Mouse (Mus musculus) limb, embryonic 13.5 days (tissue): Measurements from ENCODE around the gene Ranbp1. TPM values are rescaled to one million over a fixed set of nuclear protein-coding genes. Genes with fewer than 3 reads are reported as not detected.
A peak's percentile ranks its signal among the peaks of the same experiment; 100 is the strongest.
"Not testable (repeated sequence)": the region's sequence is repeated elsewhere in the genome, so short reads cannot be mapped to it uniquely, and the experiment has no call there.

Experiments
- ATAC-seq: fragments of 200-750 bp; cut with Nextera tagmentation; 2 replicates; pipeline ENCODE4 v1.8.0; 2017; ENCODE audit warnings: low read depth, moderate number of reproducible peaks, moderate TSS enrichment; ENCODE audit not compliant: low FRiP score
- H3K27ac ChIP-seq: fragments of 300-500 bp; sonication (generic); 2 replicates; pipeline ENCODE4 v1.5.1; 2015; ENCODE audit warnings: inconsistent platforms, mild to moderate bottlenecking, moderate library complexity
- H3K27me3 ChIP-seq: fragments of 300-500 bp; sonication (generic); 2 replicates; pipeline ENCODE4 v1.6.1; 2015; ENCODE audit warnings: mild to moderate bottlenecking, inconsistent platforms
- H3K36me3 ChIP-seq: fragments of 300-500 bp; sonication (generic); 2 replicates; pipeline ENCODE4 v1.6.1; 2015; ENCODE audit warnings: inconsistent platforms, mild to moderate bottlenecking, moderate library complexity
- H3K4me1 ChIP-seq: fragments of 300-500 bp; sonication (generic); 2 replicates; pipeline ENCODE4 v1.6.1; 2015; ENCODE audit warnings: inconsistent platforms
- H3K4me2 ChIP-seq: fragments of 300-500 bp; sonication (generic); replicated peaks from 2 replicates; pipeline ENCODE4 v1.6.1; 2015; ENCODE audit warnings: inconsistent platforms, mild to moderate bottlenecking, moderate library complexity
- H3K4me3 ChIP-seq: fragments of 300-500 bp; sonication (generic); 2 replicates; pipeline ENCODE4 v1.5.1; 2015; ENCODE audit warnings: moderate library complexity, mild to moderate bottlenecking, inconsistent platforms
- H3K9ac ChIP-seq: fragments of 300-500 bp; sonication (generic); 2 replicates; pipeline ENCODE4 v1.6.1; 2015; ENCODE audit warnings: mild to moderate bottlenecking, inconsistent platforms
- H3K9me3 ChIP-seq: fragments of 300-500 bp; sonication (generic); 2 replicates; pipeline ENCODE4 v1.6.1; 2016; ENCODE audit warnings: inconsistent platforms
- WGBS: fragments of 180-500 bp; shearing (Covaris S2); methylation state at CpG from one replicate; pipeline ENCODE4 v1.1.7; 2015; 5-methylcytosine and 5-hydroxymethylcytosine counted together
- microRNA counts: library from miRNA; unstranded; fragments of <30 nt; microRNA quantifications from one replicate; lab custom pipeline; 2016
- microRNA-seq: library from miRNA; unstranded; fragments of <30 nt; microRNA quantifications from one replicate; pipeline ENCODE4, GENCODE M21; 2016
- polyA plus RNA-seq: library from polyadenylated mRNA; unstranded; fragments of >200 nt; fragmentation: Nextera tagmentation; extraction: Ambion mirVana; gene quantifications from 2 replicates; pipeline ENCODE4 v1.2.1, GENCODE M21; 2015

Gene Ranbp1
- polyA plus RNA-seq, 1 experiment from 2014 or later: 645 TPM

GRCm38 (mm10) chr16:18197881-18198280, 50.7 kb downstream of the Ranbp1 start:
- H3K4me1 ChIP-seq: peaks cover 66% of the 10 kb centered on the region
- 72% methylated on average over 6 of the region's 6 CpGs for WGBS

GRCm38 (mm10) chr16:18195561-18195960, 53.0 kb downstream of the Ranbp1 start:
- H3K27ac ChIP-seq, H3K4me3 ChIP-seq, ATAC-seq, H3K36me3 ChIP-seq, H3K4me2 ChIP-seq, H3K9ac ChIP-seq, H3K9me3 ChIP-seq: not testable (repeated sequence)
- 28% methylated on average over 3 of the region's 3 CpGs for WGBS
- H3K4me1 ChIP-seq: peaks cover 58% of the 10 kb centered on the region
- H3K27me3 ChIP-seq: peaks cover 59% of the 10 kb centered on the region

More at GRCm38 (mm10) chr16:18197881-18198280, 50.7 kb downstream of the Ranbp1 start:
- Histone ChIP-seq H3K36me3 (no peaks in the 10 kb centered on the region), H3K4me2 (no peak overlapping the region), H3K9ac (no peak overlapping the region; the same call in 1 of the 2 replicates), H3K27me3 (peaks cover 53% of the 10 kb centered on the region), H3K27ac (no peak overlapping the region), H3K4me3 (no peak overlapping the region), H3K9me3 (no peaks in the 10 kb centered on the region)
- ATAC-seq: no peak

GRCm38 (mm10) chr16:18195068-18195467, 53.5 kb downstream of the Ranbp1 start:
- Histone ChIP-seq H3K36me3 (no peaks in the 10 kb centered on the region), H3K4me3 (no peak overlapping the region), H3K4me1 (peaks cover 54% of the 10 kb centered on the region), H3K9ac (no peak overlapping the region), H3K27me3 (peaks cover 60% of the 10 kb centered on the region), H3K4me2 (no peak overlapping the region; the same call in 1 of the 2 replicates), H3K9me3 (no peaks in the 10 kb centered on the region), H3K27ac (no peak overlapping the region)
- 44% methylated on average over 5 of the region's 5 CpGs for whole genome bisulfite sequencing
- no peak for ATAC-seq

- H3K9ac ChIP-seq: peak overlapping the region; percentile 31; the same call in 1 of the 2 replicates
- H3K36me3 ChIP-seq: no peaks in the 10 kb centered on the region
- 51% methylated on average over 15 of the region's 15 CpGs for WGBS
- H3K27ac ChIP-seq: no peak overlapping the region
- H3K4me1 ChIP-seq: peaks cover 48% of the 10 kb centered on the region
- no peaks in the 10 kb centered on the region for H3K9me3 ChIP-seq
- no peak overlapping the region for H3K4me3 ChIP-seq
- peaks cover 60% of the 10 kb centered on the region for H3K27me3 ChIP-seq
- H3K4me2 ChIP-seq: no peak overlapping the region; the same call in 1 of the 2 replicates
- peak; percentile 42; the same call in 1 of the 2 replicates for ATAC-seq
Observed at GRCm38 (mm10) chr16:18194208-18194985, 54.1 kb downstream of the Ranbp1 start.

- H3K4me1 ChIP-seq: peaks cover 33% of the 10 kb centered on the region
- H3K4me3 ChIP-seq: no peak overlapping the region
- H3K9ac ChIP-seq: no peak overlapping the region
- no peak overlapping the region for H3K4me2 ChIP-seq
- H3K27ac ChIP-seq: no peak overlapping the region
- peaks cover 51% of the 10 kb centered on the region for H3K27me3 ChIP-seq
- no peak for ATAC-seq
- WGBS: 77% methylated on average over 2 of the region's 2 CpGs
- no peaks in the 10 kb centered on the region for H3K36me3 ChIP-seq
- H3K9me3 ChIP-seq: 0 out of 2 replicates have a peak, but pooled peaks cover 3% of the 10 kb centered on the region
Observed at GRCm38 (mm10) chr16:18191006-18191405, 57.5 kb downstream of the Ranbp1 start.

MicroRNA genes within 50 kb of the gene (microRNA counts, 519-probe panel; counts per million panel counts)
- 1,718 counts per million, percentile 18 among the panel's probes with 10 or more counts for microRNA mmu-miR-1306 (lab: Ali Mortazavi, UCI)

Small RNA genes lying within 50 kb of the gene (microRNA-seq; reads per million reads assigned to microRNA genes)
- gene Gm24572: 1.0 reads per million
- gene Mir1306: 247 reads per million, percentile 63 among the genes with 10 or more reads in this experiment

Other genes starting within 250 kb of the Ranbp1 start
- gene Dgcr6, start 195.9 kb downstream of the Ranbp1 start, polyA plus RNA-seq: 113 and 115 TPM in 2 replicates
- 8.8 and 9.5 TPM in 2 replicates for gene Prodh, start 158.5 kb downstream of the Ranbp1 start, polyA plus RNA-seq
- 6.4 and 6.5 TPM in 2 replicates for gene Rtn4r, start 121.1 kb downstream of the Ranbp1 start, polyA plus RNA-seq
- gene Ccdc188, start 30.9 kb downstream of the Ranbp1 start, polyA plus RNA-seq: not detected in 2 replicates
- gene Zdhhc8, start 13.6 kb downstream of the Ranbp1 start, polyA plus RNA-seq: 18.7 and 21.2 TPM in 2 replicates
- 111 and 113 TPM in 2 replicates for gene Trmt2a, start 53 bp downstream of the Ranbp1 start, polyA plus RNA-seq
- 3.5 TPM in 1 of 2 replicates, not detected in the other for gene Gm49776, start 9.6 kb upstream of the Ranbp1 start, polyA plus RNA-seq
- 40.0 and 41.9 TPM in 2 replicates for gene Dgcr8, start 40.5 kb upstream of the Ranbp1 start, polyA plus RNA-seq
- 22.5 and 24.9 TPM in 2 replicates for gene Tango2, start 99.4 kb upstream of the Ranbp1 start, polyA plus RNA-seq
- 25.0 and 29.8 TPM in 2 replicates for gene Arvcf, start 99.5 kb upstream of the Ranbp1 start, polyA plus RNA-seq
- 19.8 and 21.3 TPM in 2 replicates for gene Txnrd2, start 177.7 kb upstream of the Ranbp1 start, polyA plus RNA-seq
- gene Comt, start 178.1 kb upstream of the Ranbp1 start, polyA plus RNA-seq: 87.4 and 89.4 TPM in 2 replicates
- gene Gnb1l, start 250.0 kb upstream of the Ranbp1 start, polyA plus RNA-seq: 20.4 and 21.4 TPM in 2 replicates